Mouse (Mus musculus) urinary bladder, adult 2 months (tissue): ENCODE data around the gene Vmn2r3. TPM values are rescaled to one million over a fixed set of nuclear protein-coding genes. Genes with fewer than 3 reads are reported as not detected.
"Not testable (repeated sequence)": the region's sequence is repeated elsewhere in the genome, so short reads cannot be mapped to it uniquely, and the experiment has no call there.

Experiments used
- DNase-seq: peaks from one replicate; pipeline ENCODE4 v3.0.0; 2022; ENCODE audit warnings: low spot score
- polyA plus RNA-seq: library from polyadenylated mRNA; depleted of rRNA; stranded (reverse); fragments of >200 nt; gene quantifications from 2 replicates; pipeline ENCODE4 v1.2.3, GENCODE M21; 2012; rRNA removed

The Vmn2r3 gene
- not detected in 2 replicates for polyA plus RNA-seq

DNA sequence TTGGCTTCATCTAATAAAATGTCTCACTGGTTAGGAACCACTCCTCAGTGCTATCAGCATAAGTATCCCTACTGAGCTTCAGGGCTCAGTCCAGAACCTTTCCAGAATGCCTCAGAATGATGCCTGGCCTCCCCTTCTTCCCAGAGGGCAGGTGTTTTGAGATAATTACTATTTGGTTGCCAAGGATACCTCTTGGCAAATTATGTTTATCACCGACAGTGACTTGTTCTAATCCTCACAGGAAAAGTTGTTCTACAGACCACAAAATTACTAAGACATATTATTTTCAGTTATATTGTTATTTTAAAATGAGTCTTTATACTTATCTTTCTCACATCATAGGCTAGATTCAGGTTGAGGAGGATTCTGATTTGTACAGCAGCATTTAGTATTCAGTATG lies at the start of gene Vmn2r3:
Vmn2r3 (minus strand) TSS at position 101 of the 400 bp plus-strand sequence.
- DNase-seq: no peak

DNA sequence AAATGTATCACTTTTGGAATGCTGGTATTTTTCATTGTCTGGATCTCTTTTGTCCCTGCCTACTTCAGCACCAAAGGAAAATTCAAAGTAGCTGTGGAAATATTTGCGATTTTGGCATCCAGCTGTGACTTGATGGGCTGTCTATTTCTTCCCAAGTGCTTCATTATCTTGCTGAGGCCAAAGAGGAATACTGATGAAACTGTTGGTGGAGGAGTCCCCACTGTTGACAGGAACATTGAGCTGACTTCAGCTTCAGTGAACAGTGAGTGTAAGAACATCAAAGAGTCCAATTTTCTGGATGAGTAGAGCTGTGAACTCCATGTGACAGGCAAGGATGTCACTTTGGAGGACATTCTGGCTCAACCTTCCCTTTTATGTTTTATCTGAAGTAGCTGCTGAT lies 43.0 kb upstream of the Vmn2r3 start:
- DNase-seq: no peak

DNA sequence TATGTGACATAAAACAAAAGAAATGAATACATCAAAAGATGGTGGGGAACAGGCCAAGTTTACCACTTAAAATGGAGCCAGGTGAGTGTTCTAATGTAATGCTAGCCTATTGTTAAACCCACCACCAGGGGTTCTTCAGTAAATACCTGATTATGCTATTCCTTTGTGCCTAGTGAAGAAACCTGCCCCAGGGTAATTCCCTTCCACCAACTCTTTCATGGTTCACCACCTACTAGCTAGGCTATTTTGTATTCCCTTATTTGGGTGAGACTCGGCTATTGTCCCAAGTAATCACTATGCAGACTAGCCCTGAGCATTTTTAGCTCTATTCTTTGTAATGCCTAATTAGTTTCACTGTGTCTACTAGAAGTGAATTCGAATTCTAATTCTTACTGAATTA lies 32.3 kb upstream of the Vmn2r3 start:
- DNase-seq: no peak

DNA sequence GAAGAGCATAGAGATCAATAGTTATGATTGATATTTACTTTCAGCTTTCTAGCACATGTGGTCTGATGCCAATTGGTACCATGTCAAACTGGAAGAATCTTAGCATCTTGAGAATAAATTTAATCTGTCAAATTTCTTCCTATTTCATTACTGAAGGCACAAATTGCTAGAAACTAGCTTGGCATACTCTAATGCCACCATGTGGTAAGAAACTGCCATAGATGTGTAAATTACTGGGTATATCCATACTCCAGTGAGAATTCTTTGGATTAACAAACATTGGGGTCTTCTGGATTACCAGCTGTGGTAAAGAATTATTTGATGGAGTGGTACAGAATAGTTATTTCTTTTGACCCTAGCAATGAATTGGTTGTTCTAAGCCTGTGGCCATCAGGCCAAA lies 17.3 kb upstream of the Vmn2r3 start:
- no peak for DNase-seq

DNA sequence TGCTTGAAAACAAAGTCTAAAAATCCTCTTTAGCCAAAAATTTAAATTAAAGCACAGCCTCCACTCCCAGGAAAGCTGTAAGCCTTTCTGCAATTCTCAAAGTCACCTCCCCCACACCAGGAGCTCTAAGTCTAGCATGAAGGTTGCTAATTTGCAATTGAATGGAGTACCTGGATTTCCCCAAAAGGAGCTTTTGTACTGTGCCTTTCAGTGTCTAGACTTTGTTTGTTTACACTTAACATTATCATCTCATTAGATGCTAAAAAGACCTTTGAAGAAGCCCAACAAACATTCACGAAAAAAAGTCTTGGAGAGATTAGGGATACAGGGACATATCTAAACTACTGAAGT lies 23.8 kb downstream of the Vmn2r3 start:
- DNase-seq: no peak

DNA sequence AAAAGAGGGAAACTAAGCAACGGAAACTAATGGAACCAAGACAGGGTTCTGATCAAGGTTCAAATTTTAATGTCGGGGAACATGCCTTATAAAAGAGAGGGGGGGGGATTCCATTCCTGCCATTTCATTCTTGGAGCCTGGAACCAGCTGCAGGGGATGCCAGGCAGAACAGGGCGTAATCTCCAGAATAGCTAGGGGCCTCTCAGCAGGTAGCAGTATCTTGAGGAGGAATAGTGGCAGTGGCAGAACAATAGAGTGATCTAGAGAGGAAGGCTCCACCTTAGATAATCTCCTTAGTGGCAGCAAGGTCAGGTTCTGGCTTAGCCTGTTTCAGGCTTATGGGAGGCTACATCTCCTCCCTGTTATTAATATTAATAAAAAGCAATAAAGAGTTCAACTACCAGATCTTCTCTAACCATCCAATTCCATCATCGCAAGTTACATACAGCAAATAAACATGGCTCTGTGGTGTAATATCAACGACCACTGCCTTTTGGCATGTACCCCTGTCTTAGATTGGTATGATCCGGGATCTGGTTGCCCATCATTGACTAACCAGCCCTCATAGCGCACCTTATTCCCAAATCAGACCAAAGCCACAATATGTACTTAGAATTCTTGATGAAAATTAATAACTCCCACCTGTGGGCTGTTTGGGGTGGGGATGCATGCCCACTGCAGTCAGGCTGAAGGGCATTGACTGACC lies 24.3 kb downstream of the Vmn2r3 start:
- DNase-seq: not testable (repeated sequence)

DNA sequence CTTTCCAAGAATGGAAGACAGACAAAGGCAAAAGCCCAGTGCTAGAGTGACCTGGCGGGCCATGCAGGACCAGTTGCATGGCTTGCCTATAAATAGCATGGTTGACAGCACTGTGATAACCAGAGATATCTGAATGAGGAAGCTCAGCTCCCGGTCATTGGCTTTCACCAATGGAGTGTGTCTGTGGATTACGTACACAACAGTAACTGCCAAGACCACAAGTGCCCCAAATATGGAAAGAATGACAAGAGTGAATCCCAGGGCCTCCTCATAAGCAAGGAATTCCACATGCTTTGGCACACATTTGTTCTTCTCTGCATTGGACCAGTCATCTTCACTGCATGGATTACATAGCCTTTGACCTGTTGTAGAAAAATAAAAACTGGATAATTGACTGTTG lies 29.9 kb downstream of the Vmn2r3 start:
- no peak for DNase-seq

DNA sequence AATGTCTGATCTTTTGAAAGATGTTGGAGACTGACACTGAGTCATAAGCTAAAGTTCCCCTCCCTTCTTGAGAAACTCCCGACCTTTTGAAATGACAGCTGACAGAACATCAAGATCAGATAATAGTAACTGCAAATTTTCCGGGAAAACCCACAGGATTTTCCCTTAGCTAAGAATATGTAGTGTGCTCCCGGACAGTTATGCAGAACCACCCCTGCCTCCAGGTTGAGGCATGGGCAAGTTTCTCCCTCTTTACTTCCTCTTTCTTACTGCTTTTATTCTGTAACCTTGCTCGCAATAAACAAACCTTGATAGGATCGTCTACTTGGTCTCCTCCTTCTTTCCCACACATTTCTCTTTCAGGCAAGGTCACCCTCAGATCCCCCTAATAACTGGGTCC lies 37.9 kb downstream of the Vmn2r3 start:
- no peak for DNase-seq

DNA sequence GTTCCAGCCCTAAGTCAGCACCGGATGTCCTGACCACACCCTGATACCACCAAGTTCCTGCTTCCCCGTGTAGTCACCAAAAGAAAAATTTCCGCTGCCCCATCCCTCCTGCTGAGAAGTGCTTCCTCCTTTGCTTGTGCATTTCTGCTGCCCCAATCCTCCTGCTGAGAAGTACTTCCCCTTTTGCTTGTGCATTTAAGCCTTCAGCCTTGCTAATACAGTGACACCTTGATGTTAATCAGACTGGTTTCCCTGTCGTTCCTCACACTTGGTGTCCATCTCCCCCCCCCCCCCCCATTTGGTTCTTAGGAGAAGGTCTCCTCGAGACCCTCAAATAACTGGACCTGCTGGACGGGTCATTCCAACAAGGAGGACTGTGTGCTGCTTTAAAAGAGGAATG lies 39.0 kb downstream of the Vmn2r3 start:
- not testable (repeated sequence) for DNase-seq

DNA sequence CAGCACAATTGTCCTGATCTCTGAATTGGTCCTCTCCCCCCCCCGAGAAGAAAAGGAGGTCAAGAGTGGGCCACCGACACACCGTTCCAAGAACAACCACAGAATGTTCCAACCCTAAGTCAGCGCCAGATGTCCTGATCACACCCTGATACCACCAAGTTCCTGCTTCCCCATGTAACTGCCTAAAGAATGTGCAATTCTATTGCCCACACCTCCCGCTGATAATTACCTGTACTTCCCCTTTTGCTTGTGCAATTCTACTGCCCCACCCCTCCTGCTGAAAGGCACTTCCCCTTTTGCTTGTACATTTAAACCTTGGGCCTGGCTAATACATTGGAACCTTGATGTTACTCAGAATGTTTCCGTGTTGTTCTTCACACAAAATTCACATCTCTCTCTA lies 54.0 kb downstream of the Vmn2r3 start:
- not testable (repeated sequence) for DNase-seq

DNA sequence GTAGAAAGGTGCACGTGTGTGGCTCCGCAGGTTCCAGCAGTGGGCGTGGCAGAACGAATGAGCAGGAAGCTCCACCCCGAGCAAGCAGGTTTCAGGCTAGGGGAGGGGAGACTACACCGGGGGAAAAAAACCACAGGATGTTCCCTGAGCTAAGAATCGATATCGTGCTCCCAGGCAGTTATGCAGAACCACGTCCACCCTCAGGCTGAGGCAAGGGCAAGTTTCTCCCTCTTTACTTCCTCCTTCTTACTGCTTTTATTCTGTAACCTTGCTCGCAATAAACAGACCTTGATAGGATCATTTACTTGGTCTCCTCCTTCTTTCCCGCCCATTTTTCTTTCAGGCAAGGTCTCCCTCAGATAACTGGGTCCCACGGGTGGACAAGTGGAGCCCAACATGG lies 55.9 kb downstream of the Vmn2r3 start:
- not testable (repeated sequence) for DNase-seq

DNA sequence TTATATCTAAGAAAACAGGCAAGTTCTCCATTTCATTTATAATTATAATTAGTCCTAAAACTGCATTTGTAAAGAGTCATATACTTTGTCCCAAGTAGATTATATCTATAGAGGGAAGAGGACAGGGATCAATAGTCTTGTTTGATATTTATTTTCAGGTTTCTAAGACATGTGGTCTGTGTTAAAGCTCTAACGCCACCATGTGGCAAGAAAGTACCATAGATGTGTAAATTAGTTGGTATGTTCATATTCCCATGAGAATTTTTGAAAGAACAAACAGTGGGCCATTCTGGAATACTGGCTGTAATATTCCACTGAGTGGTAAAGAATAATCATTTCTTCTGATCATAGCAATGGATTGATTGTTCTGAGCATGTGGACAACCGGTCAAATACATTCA lies 62.3 kb downstream of the Vmn2r3 start:
- no peak for DNase-seq

Other genes starting within 250 kb of the Vmn2r3 start
- gene Vmn2r1, start 208.2 kb downstream of the Vmn2r3 start, polyA plus RNA-seq: 0.21 and 0.24 TPM in 2 replicates
- gene Vmn2r2, start 147.8 kb downstream of the Vmn2r3 start, polyA plus RNA-seq: not detected in 2 replicates
- not detected in 2 replicates for gene Vmn2r4, start 125.7 kb upstream of the Vmn2r3 start, polyA plus RNA-seq
- gene Vmn2r5, start 220.1 kb upstream of the Vmn2r3 start, polyA plus RNA-seq: not detected in 2 replicates